Comparison of ENCODE assay signal across 9 mouse cellular contexts in genomic region chr3:95523662-95524061, GRCm38 (mm10). TPM values are rescaled to one million over a fixed set of nuclear protein-coding genes. Genes with fewer than 3 reads are reported as not detected.
DNase-seq lines count a peak whose midpoint lies in the region; ATAC-seq and TF ChIP-seq lines count a peak whose summit lies in the region.
"Had no signal": no experiment of that assay in that cellular context is flagged by ENCODE, and none has a peak within 500 bp of the region (broad histone marks: within the 10 kb centered on the region; RNA-seq: fewer than 3 reads in every experiment).

No protein-coding gene starts in this region.

- H3K27me3 ChIP-seq in lung, postnatal 0 days (replicated peaks; ENCODE audit: insufficient read depth, low read length): no peaks in the 10 kb centered on the region
- H3K27me3 ChIP-seq in embryonic facial prominence, embryonic 10.5 days (replicated peaks; ENCODE audit: low read depth, poor library complexity, severe bottlenecking): no peaks in the 10 kb centered on the region
- H3K27me3 ChIP-seq in liver, embryonic 15.5 days: peaks cover 4% of the 10 kb centered on the region; the same call in 1 of the 2 replicates
- H3K27me3 ChIP-seq: embryonic facial prominence, embryonic 13.5 days; heart, embryonic 15.5 days had no signal

- no peak for TF ChIP-seq EP300 in lung, postnatal 0 days (IDR thresholded peaks at IDR 0.05)

- H3K4me3 ChIP-seq in lung, postnatal 0 days (ENCODE audit: low read depth, low read length): no peak overlapping the region
- H3K4me3 ChIP-seq in embryonic facial prominence, embryonic 10.5 days: no peak overlapping the region
- H3K4me3 ChIP-seq in liver, embryonic 15.5 days (replicated peaks): no peak overlapping the region
- H3K4me3 ChIP-seq: embryonic facial prominence, embryonic 13.5 days; heart, embryonic 15.5 days had no signal

- ATAC-seq in lung, postnatal 0 days: no peak; the same call in 1 of the 2 replicates
- ATAC-seq in liver, embryonic 15.5 days (ENCODE audit: insufficient read depth): no peak

- peak; percentile 43 for DNase-seq in lung, postnatal 0 days (ENCODE audit: low spot score)
- DNase-seq in lung, postnatal 14 days: no peak
- no peak for DNase-seq in embryonic facial prominence, embryonic 10.5 days (ENCODE audit: low spot score)
- DNase-seq in thymus, postnatal 4 days: peak; percentile 25
- no peak for DNase-seq in frontal cortex, postnatal 14 days (ENCODE audit: low spot score in 2 of 2)
- DNase-seq in adrenal gland, adult (ENCODE audit: inconsistent age in 2 of 2, low spot score in 1 of 2): no peak

- no peak for TF ChIP-seq CTCF in lung, postnatal 0 days (IDR thresholded peaks at IDR 0.05)

- WGBS in lung, postnatal 0 days: 34% methylated on average over 3 of the region's 3 CpGs
- WGBS in embryonic facial prominence, embryonic 10.5 days: 75% methylated on average over 3 of the region's 3 CpGs
- 27% methylated on average over 3 of the region's 3 CpGs for WGBS in liver, embryonic 15.5 days (ENCODE audit: insufficient replicate concordance)

- no peak overlapping the region for H3K9ac ChIP-seq in lung, postnatal 0 days (replicated peaks; ENCODE audit: low read depth)
- H3K9ac ChIP-seq in liver, embryonic 15.5 days: no peak overlapping the region
- H3K9ac ChIP-seq: embryonic facial prominence, embryonic 13.5 days; heart, embryonic 15.5 days had no signal

- no peaks in the 10 kb centered on the region for H3K9me3 ChIP-seq in lung, postnatal 0 days (ENCODE audit: low read length)
- H3K9me3 ChIP-seq in embryonic facial prominence, embryonic 10.5 days: no peaks in the 10 kb centered on the region
- no peaks in the 10 kb centered on the region for H3K9me3 ChIP-seq in liver, embryonic 15.5 days (replicated peaks)
- H3K9me3 ChIP-seq: embryonic facial prominence, embryonic 13.5 days; heart, embryonic 15.5 days had no signal

- H3K36me3 ChIP-seq in lung, postnatal 0 days (ENCODE audit: insufficient read depth, low read length): no peaks in the 10 kb centered on the region
- H3K36me3 ChIP-seq in embryonic facial prominence, embryonic 10.5 days (replicated peaks): no peaks in the 10 kb centered on the region
- no peaks in the 10 kb centered on the region for H3K36me3 ChIP-seq in liver, embryonic 15.5 days (replicated peaks)
- H3K36me3 ChIP-seq: embryonic facial prominence, embryonic 13.5 days; heart, embryonic 15.5 days had no signal

- no peak overlapping the region for H3K27ac ChIP-seq in lung, postnatal 0 days (ENCODE audit: low read length)
- H3K27ac ChIP-seq in embryonic facial prominence, embryonic 10.5 days (replicated peaks): 0 out of 2 replicates have a peak overlapping the region, but pooled peaks have one; percentile 20
- H3K27ac ChIP-seq in liver, embryonic 15.5 days (replicated peaks): peak overlapping the region; percentile 65
- H3K27ac ChIP-seq: embryonic facial prominence, embryonic 13.5 days; heart, embryonic 15.5 days had no signal

- H3K4me1 ChIP-seq in lung, postnatal 0 days (ENCODE audit: insufficient read depth, low read depth, low read length): no peaks in the 10 kb centered on the region
- peaks cover 11% of the 10 kb centered on the region for H3K4me1 ChIP-seq in embryonic facial prominence, embryonic 10.5 days
- H3K4me1 ChIP-seq in liver, embryonic 15.5 days (replicated peaks): peaks cover 68% of the 10 kb centered on the region

- no peak overlapping the region for H3K4me2 ChIP-seq in lung, postnatal 0 days (replicated peaks; ENCODE audit: low read depth, low read length)
- H3K4me2 ChIP-seq in liver, embryonic 15.5 days: no peak overlapping the region
- H3K4me2 ChIP-seq: embryonic facial prominence, embryonic 13.5 days; heart, embryonic 15.5 days had no signal

RNA-seq across cellular contexts. Expression of gene Ctss, which starts 2.9 kb away (rescaled TPM):
- 109 and 115 TPM in 2 replicates for polyA plus RNA-seq in lung, postnatal 0 days (2015; fragmentation: Nextera tagmentation; extraction: Ambion mirVana)
- polyA plus RNA-seq in embryonic facial prominence, embryonic 10.5 days (2016; fragmentation: Nextera tagmentation; extraction: Ambion mirVana): 3.4 and 4.3 TPM in 2 replicates
- polyA plus RNA-seq in liver, embryonic 15.5 days (2015; fragmentation: Nextera tagmentation; extraction: Ambion mirVana): 34.9 and 37.1 TPM in 2 replicates

RNA-seq across cellular contexts. Expression of gene Ctsk, which starts 24.6 kb away (rescaled TPM):
- polyA plus RNA-seq in lung, postnatal 0 days (2015; fragmentation: Nextera tagmentation; extraction: Ambion mirVana): 8.2 and 8.8 TPM in 2 replicates
- polyA plus RNA-seq in embryonic facial prominence, embryonic 10.5 days (2016; fragmentation: Nextera tagmentation; extraction: Ambion mirVana): 3.4 and 5.5 TPM in 2 replicates
- polyA plus RNA-seq in liver, embryonic 15.5 days (2015; fragmentation: Nextera tagmentation; extraction: Ambion mirVana): 1.3 and 1.8 TPM in 2 replicates

RNA-seq across cellular contexts. Expression of gene Hormad1, which starts 35.8 kb away (rescaled TPM):
- polyA plus RNA-seq in lung, postnatal 0 days (2015; fragmentation: Nextera tagmentation; extraction: Ambion mirVana): not detected in 2 replicates
- polyA plus RNA-seq in embryonic facial prominence, embryonic 10.5 days (2016; fragmentation: Nextera tagmentation; extraction: Ambion mirVana): not detected in 2 replicates
- not detected in 2 replicates for polyA plus RNA-seq in liver, embryonic 15.5 days (2015; fragmentation: Nextera tagmentation; extraction: Ambion mirVana)
- polyA plus RNA-seq: embryonic facial prominence, embryonic 13.5 days; heart, embryonic 15.5 days had no signal

Comparison
In these comparisons a context has a peak if more than half of its experiments do, and no peak if none do; other contexts are left out.
1. DNase-seq: peak in lung, postnatal 0 days (single experiment) and thymus, postnatal 4 days (single experiment); none in lung, postnatal 14 days (single experiment), embryonic facial prominence, embryonic 10.5 days (single experiment), frontal cortex, postnatal 14 days (0 of 2) and adrenal gland, adult (0 of 2).